Mouse (Mus musculus) kidney, embryonic 16.5 days (tissue): ENCODE measurements around the gene Acod1. TPM values are rescaled to one million over a fixed set of nuclear protein-coding genes. Genes with fewer than 3 reads are reported as not detected.

ENCODE experiments used
- ATAC-seq: fragments of 200-750 bp; cut with Nextera tagmentation; 2 replicates; pipeline ENCODE4 v1.8.0; 2017; ENCODE audit warnings: moderate TSS enrichment; ENCODE audit not compliant: low FRiP score, low TSS enrichment
- H3K27ac ChIP-seq: fragments of 300-500 bp; sonication (generic); 2 replicates; pipeline ENCODE4 v1.5.1; 2014; ENCODE audit warnings: low read length
- H3K27me3 ChIP-seq: fragments of 300-500 bp; sonication (generic); 2 replicates; pipeline ENCODE4 v1.6.1; 2014; ENCODE audit warnings: low read length, control low read depth, mixed read lengths; ENCODE audit not compliant: insufficient read depth
- H3K36me3 ChIP-seq: fragments of 300-500 bp; sonication (generic); 2 replicates; pipeline ENCODE4 v1.6.1; 2014; ENCODE audit warnings: low read length, control low read depth, mixed read lengths; ENCODE audit not compliant: insufficient read depth
- H3K4me1 ChIP-seq: fragments of 300-500 bp; sonication (generic); 2 replicates; pipeline ENCODE4 v1.6.1; 2014; ENCODE audit warnings: low read length, control low read depth, mixed read lengths; ENCODE audit not compliant: insufficient read depth
- H3K4me2 ChIP-seq: fragments of 300-500 bp; sonication (generic); replicated peaks from 2 replicates; pipeline ENCODE4 v1.6.1; 2014; ENCODE audit warnings: low read depth, low read length
- H3K4me3 ChIP-seq: fragments of 300-500 bp; sonication (generic); 2 replicates; pipeline ENCODE4 v1.5.1; 2014; ENCODE audit warnings: mild to moderate bottlenecking, low read length
- H3K9ac ChIP-seq: fragments of 300-500 bp; sonication (generic); replicated peaks from 2 replicates; pipeline ENCODE4 v1.6.1; 2014; ENCODE audit warnings: low read length
- H3K9me3 ChIP-seq: fragments of 300-500 bp; sonication (generic); 2 replicates; pipeline ENCODE4 v1.6.1; 2016; ENCODE audit warnings: low read length, control low read depth
- WGBS: fragments of 180-500 bp; shearing (Covaris S2); extraction: QIAGEN DNeasy Blood & Tissue Kit; methylation state at CpG from one replicate; pipeline ENCODE4 v1.1.7; 2014; 5-methylcytosine and 5-hydroxymethylcytosine counted together
- polyA plus RNA-seq: library from polyadenylated mRNA; unstranded; fragments of >200 nt; fragmentation: Nextera tagmentation; extraction: Ambion mirVana; gene quantifications from 2 replicates; pipeline ENCODE4 v1.2.1, GENCODE M21; 2015

Acod1 gene
- polyA plus RNA-seq, 1 experiment from 2014 or later: not detected

- no peaks in the 10 kb centered on the region for H3K9me3 ChIP-seq
- ATAC-seq: no peak
- WGBS: 86% methylated on average over 11 of the region's 11 CpGs
Measured at GRCm38 (mm10) chr14:103048292-103049086, 1.7 kb downstream of the Acod1 start.

GRCm38 (mm10) chr14:103051159-103051769 is 4.5 kb downstream of the Acod1 start:
- Histone ChIP-seq H3K4me1 (no peaks in the 10 kb centered on the region), H3K4me2 (no peak overlapping the region), H3K9me3 (no peaks in the 10 kb centered on the region), H3K4me3 (no peak overlapping the region), H3K27me3 (no peaks in the 10 kb centered on the region), H3K36me3 (no peaks in the 10 kb centered on the region), H3K27ac (no peak overlapping the region), H3K9ac (no peak overlapping the region)
- WGBS: 32% methylated on average over 8 of the region's 8 CpGs
- peak; percentile 89 for ATAC-seq

More at GRCm38 (mm10) chr14:103048292-103049086, 1.7 kb downstream of the Acod1 start:
- Histone ChIP-seq H3K4me3 (no peak overlapping the region), H3K9ac (no peak overlapping the region), H3K4me1 (no peaks in the 10 kb centered on the region), H3K27ac (no peak overlapping the region), H3K36me3 (no peaks in the 10 kb centered on the region), H3K4me2 (no peak overlapping the region), H3K27me3 (no peaks in the 10 kb centered on the region)

GRCm38 (mm10) chr14:103054731-103055130 is 8.0 kb downstream of the Acod1 start:
- H3K9ac ChIP-seq: no peak overlapping the region
- H3K36me3 ChIP-seq: no peaks in the 10 kb centered on the region
- H3K4me2 ChIP-seq: no peak overlapping the region
- ATAC-seq: no peak
- no peak overlapping the region for H3K4me3 ChIP-seq
- WGBS: 81% methylated on average over 13 of the region's 13 CpGs
- H3K9me3 ChIP-seq: 0 out of 2 replicates have a peak, but pooled peaks cover under 1% of the 10 kb centered on the region
- no peak overlapping the region for H3K27ac ChIP-seq
- no peaks in the 10 kb centered on the region for H3K27me3 ChIP-seq
- no peaks in the 10 kb centered on the region for H3K4me1 ChIP-seq

- Histone ChIP-seq H3K4me3 (no peak overlapping the region), H3K27ac (no peak overlapping the region), H3K9me3 (0 out of 2 replicates have a peak, but pooled peaks cover 5% of the 10 kb centered on the region), H3K36me3 (no peaks in the 10 kb centered on the region), H3K27me3 (no peaks in the 10 kb centered on the region), H3K4me1 (no peaks in the 10 kb centered on the region), H3K9ac (no peak overlapping the region), H3K4me2 (no peak overlapping the region)
- WGBS: 93% methylated on average over 7 of the region's 7 CpGs
- ATAC-seq: no peak
Measured at GRCm38 (mm10) chr14:103056601-103057000, 9.8 kb downstream of the Acod1 start.

GRCm38 (mm10) chr14:103058998-103059397 is 12.2 kb downstream of the Acod1 start:
- Histone ChIP-seq H3K4me3 (no peak overlapping the region), H3K4me2 (no peak overlapping the region), H3K4me1 (no peaks in the 10 kb centered on the region), H3K9me3 (0 out of 2 replicates have a peak, but pooled peaks cover 5% of the 10 kb centered on the region), H3K27ac (no peak overlapping the region), H3K36me3 (no peaks in the 10 kb centered on the region), H3K9ac (no peak overlapping the region), H3K27me3 (no peaks in the 10 kb centered on the region)
- ATAC-seq: no peak
- WGBS: 13% methylated on average over 1 of the region's 1 CpGs

GRCm38 (mm10) chr14:103059495-103059894 is 12.7 kb downstream of the Acod1 start:
- Histone ChIP-seq H3K4me1 (no peaks in the 10 kb centered on the region), H3K36me3 (no peaks in the 10 kb centered on the region), H3K27ac (no peak overlapping the region), H3K27me3 (no peaks in the 10 kb centered on the region), H3K4me2 (no peak overlapping the region), H3K9ac (no peak overlapping the region), H3K9me3 (0 out of 2 replicates have a peak, but pooled peaks cover 5% of the 10 kb centered on the region), H3K4me3 (no peak overlapping the region)
- ATAC-seq: no peak
- 85% methylated on average over 10 of the region's 10 CpGs for whole genome bisulfite sequencing

- no peaks in the 10 kb centered on the region for H3K27me3 ChIP-seq
- no peak overlapping the region for H3K4me3 ChIP-seq
- no peaks in the 10 kb centered on the region for H3K9me3 ChIP-seq
- 14% methylated on average over 10 of the region's 10 CpGs for WGBS
- no peak overlapping the region for H3K27ac ChIP-seq
- H3K36me3 ChIP-seq: no peaks in the 10 kb centered on the region
- H3K4me1 ChIP-seq: no peaks in the 10 kb centered on the region; the same call in 1 of the 2 replicates
- no peak for ATAC-seq
- no peak overlapping the region for H3K9ac ChIP-seq
- no peak overlapping the region for H3K4me2 ChIP-seq
Measured at GRCm38 (mm10) chr14:103065294-103066167, 18.8 kb downstream of the Acod1 start.

GRCm38 (mm10) chr14:103069465-103069863 is 22.7 kb downstream of the Acod1 start:
- no peaks in the 10 kb centered on the region for H3K9me3 ChIP-seq
- peaks cover 21% of the 10 kb centered on the region for H3K36me3 ChIP-seq
- peak overlapping the region; percentile 95 for H3K4me2 ChIP-seq
- peak overlapping the region; percentile 82 for H3K9ac ChIP-seq
- peak overlapping the region; percentile 69 for H3K4me3 ChIP-seq
- H3K27ac ChIP-seq: peak overlapping the region; percentile 87
- WGBS: 14% methylated on average over 12 of the region's 12 CpGs
- ATAC-seq: peak; percentile 66
- H3K27me3 ChIP-seq: no peaks in the 10 kb centered on the region
- H3K4me1 ChIP-seq: peaks cover 5% of the 10 kb centered on the region; the same call in 1 of the 2 replicates

GRCm38 (mm10) chr14:103069864-103070611 is 23.3 kb downstream of the Acod1 start, which contains the start of gene Cln5:
Gene Cln5 (plus strand): TSS chr14:103070216.
- Histone ChIP-seq H3K27me3 (no peaks in the 10 kb centered on the region), H3K9ac (peak within 1 kb of the TSS; percentile 82), H3K4me3 (peak within 1 kb of the TSS; percentile 69), H3K36me3 (peaks cover 21% of the 10 kb centered on the region), H3K27ac (peak within 1 kb of the TSS; percentile 87), H3K4me1 (peaks cover 5% of the 10 kb centered on the region; the same call in 1 of the 2 replicates), H3K4me2 (peak within 1 kb of the TSS; percentile 95), H3K9me3 (no peaks in the 10 kb centered on the region)
- peak; percentile 99 for ATAC-seq
- WGBS: 0% methylated on average over 65 of the region's 65 CpGs
